Mouse (Mus musculus) kidney, adult 2 months (tissue): ENCODE data around the gene Ncf1.

Experiments used
- CTCF ChIP-seq: fragments of 200-500 bp; conservative IDR thresholded peaks from 2 replicates; pipeline ENCODE4 v1.5.1; 2011; ENCODE audit warnings: low read depth, mild to moderate bottlenecking, control low read depth, low read length, moderate library complexity, mixed read lengths; ENCODE audit not compliant: insufficient read depth, insufficient read length
- POLR2A ChIP-seq: fragments of 200-500 bp; IDR thresholded peaks from one replicate; pipeline ENCODE4 v1.6.1; 2011; ENCODE audit warnings: low read depth, low read length, control low read depth

DNA sequence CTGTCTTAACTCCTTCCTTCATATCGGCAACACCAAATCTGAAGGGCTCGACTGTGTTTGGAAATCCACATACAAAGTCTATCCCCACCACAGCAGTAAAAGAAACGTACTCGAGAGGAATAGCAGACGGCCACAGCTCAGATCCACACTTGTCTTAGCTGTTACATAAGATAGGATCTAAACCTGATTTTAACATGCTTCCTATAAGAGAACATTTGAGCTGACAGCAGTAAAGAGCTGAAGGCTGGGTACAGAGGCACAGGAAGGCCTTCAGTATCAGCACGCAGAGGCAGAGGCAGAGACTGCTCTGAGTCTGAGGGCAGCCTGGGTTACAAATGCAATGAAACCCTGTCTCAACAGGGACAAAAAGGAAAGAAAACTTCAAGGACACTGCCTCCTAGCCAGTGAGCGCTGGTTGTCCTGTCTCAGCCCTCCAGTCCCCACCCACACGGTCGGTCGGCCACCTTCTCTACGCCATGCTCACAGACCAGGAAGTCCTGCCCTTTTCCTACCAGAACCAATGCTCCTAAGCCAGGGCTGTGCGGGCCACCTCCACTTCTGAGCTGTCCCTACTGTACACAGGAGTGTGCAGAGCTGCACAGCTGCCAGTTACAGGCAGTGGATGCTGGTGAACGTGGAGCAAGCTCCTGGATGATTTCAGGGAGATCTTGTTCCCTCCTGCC is 28.1 kb upstream of the Ncf1 start:
- TF ChIP-seq CTCF (no peak), POLR2A (no peak)
